Mouse (Mus musculus) small intestine, adult 2 months (tissue): Measurements from ENCODE around the gene Igf2r.

ENCODE experiments used
- CTCF ChIP-seq: fragments of 200-500 bp; IDR thresholded peaks from 2 replicates; pipeline ENCODE4 v1.5.1; 2012; ENCODE audit warnings: low read depth, mild to moderate bottlenecking, control low read depth, inconsistent platforms, low read length, moderate library complexity, mixed read lengths; ENCODE audit not compliant: insufficient replicate concordance, insufficient read length; ENCODE audit errors: extremely low read depth
- POLR2A ChIP-seq: fragments of 200-500 bp; IDR thresholded peaks from 2 replicates; pipeline ENCODE4 v1.6.1; 2012; ENCODE audit warnings: low read depth, mild to moderate bottlenecking, control low read depth, inconsistent platforms, low read length, moderate library complexity

DNA sequence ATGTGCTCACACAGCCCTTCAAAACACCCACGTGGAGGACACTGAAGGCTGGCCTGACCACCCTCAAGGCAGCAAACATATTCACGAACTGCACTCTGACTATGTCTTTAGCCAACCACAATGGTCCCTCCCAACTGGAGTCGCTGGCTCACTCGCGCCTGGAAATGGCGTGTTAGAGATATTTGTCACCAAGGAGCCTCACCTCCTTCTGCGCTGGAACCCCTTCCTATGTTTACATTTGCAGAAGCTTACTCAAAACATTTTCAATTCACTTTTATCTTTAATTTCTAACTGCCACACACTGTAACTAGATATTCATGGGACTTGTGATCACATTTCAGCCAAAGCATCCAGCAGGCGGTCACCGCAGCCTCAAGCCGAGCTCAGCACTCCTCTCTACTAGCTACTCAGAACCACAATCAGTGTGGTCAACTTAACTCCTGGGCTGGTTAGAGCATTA is 62.8 kb downstream of the Igf2r start:
- TF ChIP-seq CTCF (no peak), POLR2A (no peak)
